Mouse (Mus musculus) layer of hippocampus, adult 2 months (tissue): ENCODE data around the gene Dlgap4. TPM values are rescaled to one million over a fixed set of nuclear protein-coding genes. Genes with fewer than 3 reads are reported as not detected.
A peak's percentile ranks its signal among the peaks of the same experiment; 100 is the strongest.

ENCODE experiments used
- DNase-seq, 2 experiments: peaks; one replicate each; pipeline ENCODE4 v3.0.0; 2022; ENCODE audit warnings: low spot score in 2 of 2
- H3K27ac ChIP-seq: fragments of 200-600 bp; 2 replicates; pipeline ENCODE4 v1.8.1; 2022
- H3K4me3 ChIP-seq: fragments of 200-600 bp; 2 replicates; pipeline ENCODE4 v1.8.1; 2022; ENCODE audit warnings: mild to moderate bottlenecking
- CTCF ChIP-seq: fragments of 200-600 bp; conservative IDR thresholded peaks from 2 replicates; pipeline ENCODE4 v1.8.1; 2022; ENCODE audit warnings: antibody characterized with exemption, mild to moderate bottlenecking, moderate library complexity
- total RNA-seq, 2 experiments: library from RNA; stranded (reverse); gene quantifications; 2 replicates each; pipeline ENCODE4 v1.2.3; 2021

Gene Dlgap4
- total RNA-seq, 2 experiments from 2014 or later, result 194 to 198 TPM

DNA sequence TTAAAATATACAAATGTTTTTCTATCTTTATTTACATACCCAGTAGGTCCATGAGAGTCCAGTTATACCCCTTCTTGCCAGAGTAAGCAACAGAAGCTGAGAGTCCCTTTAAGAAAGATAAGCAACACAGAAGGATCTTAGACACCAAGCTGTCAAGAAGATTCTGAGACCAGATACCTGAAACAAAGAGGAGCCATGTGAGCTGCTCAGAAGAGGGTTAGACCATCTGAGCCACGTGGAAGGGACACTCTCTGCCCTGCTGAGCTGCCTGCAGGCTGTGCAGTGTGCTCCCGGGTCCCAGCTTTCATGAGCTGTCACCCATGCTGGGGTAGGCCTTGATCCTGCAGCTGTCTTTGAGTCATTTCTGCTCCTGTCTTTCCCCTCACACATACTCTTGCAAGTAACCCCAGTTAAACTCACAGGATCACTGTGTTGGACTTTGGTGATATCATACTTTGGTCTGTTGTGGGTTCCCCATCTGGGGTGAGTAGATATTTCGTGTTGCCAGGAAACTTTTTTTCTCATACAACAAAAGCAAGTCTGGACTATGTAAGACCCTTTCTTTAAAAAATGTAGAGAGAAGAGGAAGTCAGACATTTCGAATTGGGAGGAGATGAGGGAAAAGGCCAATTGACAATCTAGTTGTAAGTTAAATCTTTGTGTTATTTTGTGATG, 190.3 kb downstream of the Dlgap4 start:
- DNase-seq, result no peak
- H3K4me3 ChIP-seq, result no peak overlapping the region
- no peak overlapping the region for H3K27ac ChIP-seq
- no peak for TF ChIP-seq CTCF

DNA sequence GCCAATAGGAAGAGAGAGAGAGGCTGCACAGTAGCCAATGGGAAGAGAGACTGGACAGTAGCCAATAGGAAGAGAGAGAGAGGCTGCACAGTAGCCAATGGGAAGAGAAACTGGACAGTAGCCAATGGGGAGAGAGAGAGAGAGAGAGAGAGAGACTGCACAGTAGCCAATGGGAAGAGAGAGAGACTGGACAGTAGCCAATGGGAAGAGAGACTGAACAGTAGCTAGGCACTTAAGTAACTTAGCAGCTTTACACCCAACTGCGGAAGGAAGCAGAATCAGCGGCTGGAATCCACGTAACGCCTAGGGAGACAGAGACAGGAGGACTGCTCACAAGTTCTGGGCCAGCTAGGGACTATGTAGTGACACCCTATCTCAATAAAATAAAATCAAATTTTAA, 191.1 kb downstream of the Dlgap4 start:
- H3K4me3 ChIP-seq, result no peak overlapping the region
- no peak overlapping the region for H3K27ac ChIP-seq
- DNase-seq, result no peak
- TF ChIP-seq CTCF, result no peak

DNA sequence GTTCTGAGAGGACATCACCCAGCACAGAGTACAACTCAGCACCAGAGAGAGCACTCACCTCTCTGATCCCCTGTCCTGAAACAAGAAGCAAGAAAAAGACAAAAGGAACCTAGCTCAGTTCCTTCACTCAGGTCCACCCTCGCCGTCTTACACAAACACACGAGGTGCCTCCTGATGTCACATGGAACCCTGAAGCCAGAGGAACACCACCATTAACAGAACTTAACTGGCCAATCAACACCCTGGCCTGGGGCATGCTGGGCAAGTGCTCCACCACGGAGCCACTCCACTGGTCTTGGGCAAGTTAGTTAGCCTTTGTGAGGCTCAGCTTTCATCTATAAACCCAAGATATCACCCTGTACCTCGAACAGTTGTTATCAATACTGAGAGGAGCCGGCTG, 193.4 kb downstream of the Dlgap4 start:
- no peak overlapping the region for H3K4me3 ChIP-seq
- H3K27ac ChIP-seq, result no peak overlapping the region
- TF ChIP-seq CTCF, result no peak
- no peak for DNase-seq

DNA sequence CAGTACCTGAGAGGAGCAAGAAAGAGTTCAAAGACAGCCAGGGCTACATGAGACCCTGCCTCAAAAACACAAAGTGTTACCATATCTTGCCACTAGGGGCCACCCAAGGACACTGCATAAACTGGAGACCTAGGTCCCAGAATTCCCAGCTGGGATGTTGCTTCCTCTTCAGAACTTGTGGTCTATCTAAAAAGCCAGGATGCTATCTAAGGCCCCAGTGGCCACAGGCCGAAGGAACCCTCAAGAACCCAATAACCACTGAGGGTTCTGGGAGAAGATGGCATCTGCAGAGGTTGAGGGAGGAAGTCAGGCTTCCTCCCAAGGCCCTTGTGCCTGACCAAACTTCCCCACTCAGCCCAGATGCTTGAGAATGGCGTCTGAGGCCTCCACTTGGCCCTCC, 196.1 kb downstream of the Dlgap4 start:
- Histone ChIP-seq H3K27ac (no peak overlapping the region), H3K4me3 (no peak overlapping the region)
- TF ChIP-seq CTCF, result peak; percentile 97
- DNase-seq, result peak; percentile 28 to 66

DNA sequence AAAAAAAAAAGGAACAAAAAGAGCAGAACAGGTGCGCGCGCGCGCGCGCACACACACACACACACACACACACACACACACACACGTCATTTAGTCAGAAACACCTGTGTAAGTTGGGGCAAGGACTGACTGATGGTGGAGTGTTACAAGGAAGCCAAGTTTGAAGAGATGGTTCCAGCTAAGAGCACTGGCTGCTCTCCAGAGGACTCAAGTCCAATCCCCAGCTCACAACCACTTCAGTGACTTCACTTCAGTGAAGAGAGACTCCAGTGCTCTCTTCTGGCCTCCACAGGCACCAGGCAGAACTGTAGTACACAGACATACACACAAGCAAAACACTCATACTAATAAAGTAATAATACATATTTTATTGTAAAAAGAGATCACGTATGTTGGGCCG, 197.2 kb downstream of the Dlgap4 start:
- DNase-seq, result no peak
- Histone ChIP-seq H3K4me3 (no peak overlapping the region), H3K27ac (no peak overlapping the region)
- no peak for TF ChIP-seq CTCF

DNA sequence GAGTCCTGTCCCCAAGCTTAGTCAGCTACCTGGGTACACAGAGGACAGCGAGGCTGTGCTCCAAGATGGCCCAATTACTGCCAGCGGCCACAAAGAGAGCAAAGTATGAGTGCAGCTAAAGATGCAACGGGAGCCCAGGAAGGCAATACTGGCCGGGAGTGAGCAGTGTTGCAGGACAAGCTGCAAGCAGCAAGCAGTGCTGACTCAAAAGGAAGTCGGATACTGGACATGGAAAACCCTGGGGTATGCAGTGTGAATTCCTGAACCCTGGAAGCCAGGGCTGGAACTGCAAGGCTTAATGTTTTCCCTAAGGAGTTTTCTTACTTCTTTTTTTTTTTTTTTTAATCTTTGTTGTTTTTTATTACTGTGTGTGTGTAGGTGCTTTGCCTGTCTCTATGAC, 198.1 kb downstream of the Dlgap4 start:
- DNase-seq, result no peak
- Histone ChIP-seq H3K4me3 (no peak overlapping the region), H3K27ac (no peak overlapping the region)
- TF ChIP-seq CTCF, result no peak

Other genes with a start within 250 kb of the Dlgap4 start
- gene Epb41l1, start 192.8 kb upstream of the Dlgap4 start, total RNA-seq, result 100 to 1,000 TPM; 340 to 347 TPM
- 10 to 100 TPM; 35.6 to 39.0 TPM for gene Aar2, start 66.1 kb upstream of the Dlgap4 start, total RNA-seq
- 10 to 100 TPM; 14.3 to 18.6 TPM for gene Myl9, start 161.7 kb downstream of the Dlgap4 start, total RNA-seq
- gene Tgif2, start 226.3 kb downstream of the Dlgap4 start, total RNA-seq, result 1 to 10 TPM in 1 of 2 experiments, under 1 TPM in 1; 0.77 to 1.4 TPM
- 1 to 10 TPM; 3.4 to 4.7 TPM for gene 4930518I15Rik, start 244.2 kb downstream of the Dlgap4 start, total RNA-seq
- 10 to 100 TPM; 89.3 to 92.1 TPM for gene Rab5if, start 249.4 kb downstream of the Dlgap4 start, total RNA-seq